Mouse (Mus musculus) large intestine, adult 2 months (tissue): ENCODE measurements at regions not wholly inside any gene's neighbourhood (a gene's known extent, or its start where the extent isn't known, plus 50 kb on each side); places are given as distances from the start of the nearest gene placed in this dataset.

Experiments
- DNase-seq: peaks from one replicate; pipeline ENCODE4 v3.0.0-alpha.2; 2012; ENCODE audit warnings: low read depth, low spot score
- WGBS: fragments of 180-500 bp; shearing (Covaris S2); methylation state at CpG from one replicate; pipeline ENCODE4 v1.1.7; 2018; 5-methylcytosine and 5-hydroxymethylcytosine counted together

GRCm38 (mm10) chr5:73859320-73859719, 208.1 kb downstream of the Spata18 start:
- DNase-seq: peak; percentile 16
- WGBS: 38% methylated on average over 1 of the region's 1 CpGs

GRCm38 (mm10) chr5:73864138-73864761, 204.0 kb downstream of the Usp46 start:
- WGBS: 75% methylated on average over 9 of the region's 9 CpGs
- no peak for DNase-seq

GRCm38 (mm10) chr5:73872641-73873421, 195.4 kb downstream of the Usp46 start:
- WGBS: 83% methylated on average over 9 of the region's 9 CpGs
- DNase-seq: no peak

- WGBS: 88% methylated on average over 1 of the region's 1 CpGs
- no peak for DNase-seq
Measured at GRCm38 (mm10) chr5:73874770-73875169, 193.5 kb downstream of the Usp46 start.

GRCm38 (mm10) chr5:73875847-73876246, 192.4 kb downstream of the Usp46 start:
- no peak for DNase-seq
- 21% methylated on average over 3 of the region's 3 CpGs for WGBS

DNA sequence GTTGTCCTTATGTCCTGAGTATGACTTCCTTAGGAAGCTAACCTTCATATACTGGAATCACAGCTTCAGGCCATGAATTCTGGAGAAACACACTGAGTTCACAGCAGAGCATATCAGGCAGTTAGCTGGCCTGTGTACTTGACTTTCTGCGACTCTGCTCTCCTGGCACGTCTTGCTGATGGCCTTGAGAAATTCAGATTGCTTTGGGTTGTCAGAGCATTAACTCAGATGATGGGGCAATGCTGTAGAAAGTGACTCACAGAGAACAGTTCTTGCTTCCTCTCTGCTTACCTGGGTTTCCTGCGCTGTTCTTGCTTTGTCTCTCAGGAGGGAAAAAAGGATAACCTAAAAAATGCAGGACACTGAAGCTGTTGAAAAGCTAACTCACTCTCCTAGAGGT, 187.3 kb downstream of the Usp46 start:
- no peak for DNase-seq
- WGBS: 69% methylated on average over 3 of the region's 3 CpGs

- DNase-seq: no peak
- 28% methylated on average over 5 of the region's 5 CpGs for WGBS
Measured at GRCm38 (mm10) chr5:73881941-73882340, 186.3 kb downstream of the Usp46 start.

GRCm38 (mm10) chr5:73884998-73885397, 183.2 kb downstream of the Usp46 start:
- DNase-seq: no peak
- WGBS: 74% methylated on average over 12 of the region's 12 CpGs

DNA sequence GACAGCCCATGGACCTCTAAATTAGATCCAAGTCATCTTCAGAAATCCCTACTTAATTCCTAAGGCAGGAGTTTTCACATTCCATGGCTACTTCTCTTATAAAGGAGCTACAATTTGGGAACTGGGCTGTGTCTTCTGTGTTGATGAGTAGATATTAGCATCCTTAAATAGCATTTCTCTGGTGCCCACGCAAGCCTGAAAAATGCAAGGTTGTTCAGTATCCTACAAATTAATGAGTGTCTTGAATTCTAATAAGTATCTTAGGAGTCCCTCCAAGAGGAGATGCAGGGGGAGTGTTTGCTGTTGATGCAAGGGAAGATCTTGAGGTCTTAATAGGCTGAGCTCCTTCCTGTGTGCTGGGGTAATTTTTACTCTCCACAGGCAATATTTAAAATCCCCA, 182.5 kb downstream of the Usp46 start:
- no peak for DNase-seq
- 91% methylated on average over 1 of the region's 1 CpGs for WGBS

DNA sequence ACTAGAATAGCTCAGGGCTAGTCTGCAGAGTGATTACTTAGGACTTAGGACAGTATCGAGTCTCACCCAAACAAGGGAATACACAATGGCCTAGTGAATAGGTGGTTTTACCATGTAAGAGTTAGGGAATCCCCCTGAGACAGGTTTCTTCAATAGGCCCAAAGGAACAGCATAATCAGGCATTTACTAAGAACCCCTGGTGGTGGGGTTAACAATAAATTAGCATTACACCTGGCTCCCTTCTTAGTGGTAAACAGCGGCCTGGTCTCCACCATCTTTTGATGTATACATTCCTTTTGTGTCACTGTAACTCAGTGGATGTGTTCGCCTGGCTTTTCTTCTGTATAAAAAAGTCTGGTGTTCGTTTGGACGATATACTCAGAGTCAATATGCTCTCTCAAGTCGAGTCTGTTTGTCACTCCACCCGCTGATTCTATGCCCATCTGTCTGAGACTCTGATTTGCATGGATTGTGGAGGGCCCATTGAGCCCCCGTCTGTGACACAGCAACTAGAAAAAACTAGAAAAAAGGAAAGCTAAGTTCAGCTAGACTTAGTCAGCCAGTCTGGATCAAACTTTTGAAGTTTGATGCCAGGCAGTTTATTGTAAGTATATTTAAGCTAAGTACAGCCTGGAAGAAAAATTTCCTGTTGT, 180.8 kb downstream of the Usp46 start:
- DNase-seq: no peak
- 89% methylated on average over 8 of the region's 8 CpGs for WGBS

DNA sequence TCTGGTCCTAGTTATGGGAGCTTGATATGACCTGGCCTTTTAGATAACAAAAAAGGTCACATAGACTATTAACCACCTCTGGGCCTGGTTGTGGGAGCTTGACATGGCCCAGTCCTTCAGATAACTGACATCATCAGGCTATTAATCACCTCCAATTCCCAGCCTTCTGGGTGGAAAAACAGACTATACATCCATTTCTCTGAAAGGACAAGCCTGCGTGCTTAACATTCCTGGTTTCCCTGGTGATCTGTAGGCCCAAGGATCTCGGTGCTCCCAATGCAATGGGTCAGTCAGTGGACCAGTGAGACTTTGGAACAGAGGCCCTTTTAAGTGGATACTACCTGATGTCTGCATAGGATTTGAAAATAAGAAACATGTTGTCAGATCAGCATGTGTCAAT, 179.8 kb downstream of the Usp46 start:
- WGBS: 82% methylated on average over 2 of the region's 2 CpGs
- no peak for DNase-seq

DNA sequence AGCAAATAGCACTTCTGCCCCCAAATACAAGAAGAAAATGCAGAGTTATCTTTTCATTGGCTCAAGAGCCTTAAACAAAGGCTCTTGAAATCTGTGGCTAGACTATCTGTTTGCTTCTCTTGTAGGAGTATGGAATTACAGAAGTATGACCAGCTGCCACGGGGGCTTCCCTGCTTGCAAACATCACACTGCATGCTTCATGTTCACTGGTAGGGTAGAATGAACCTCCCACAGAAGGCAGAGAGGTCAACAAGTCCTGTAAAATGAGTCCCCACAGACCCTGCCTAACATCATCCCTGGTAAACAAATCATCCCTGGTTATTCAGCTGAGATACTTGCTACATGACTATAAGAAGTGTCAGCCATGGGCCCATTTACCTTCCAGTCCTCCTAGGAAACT, 178.9 kb downstream of the Usp46 start:
- 55% methylated on average over 1 of the region's 1 CpGs for WGBS
- DNase-seq: no peak

DNA sequence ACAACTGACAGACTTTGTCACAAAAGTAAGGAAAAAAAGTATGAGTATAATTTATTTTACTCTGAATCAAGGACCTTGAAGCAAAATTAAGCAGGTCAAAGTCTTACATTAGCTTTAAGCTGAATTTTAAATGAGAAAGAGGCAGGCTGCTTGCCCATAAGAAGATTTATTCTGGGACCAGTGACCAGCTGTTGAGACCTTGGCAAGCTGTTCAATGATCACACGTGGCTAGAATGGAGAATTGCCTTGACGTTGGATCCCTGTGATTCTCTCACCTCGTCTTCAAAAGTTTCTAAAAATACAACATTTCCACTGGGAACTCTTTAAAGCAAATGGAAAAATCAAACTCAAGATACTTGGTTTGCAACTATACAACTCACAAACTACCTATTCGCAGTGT, 177.3 kb downstream of the Usp46 start:
- WGBS: 76% methylated on average over 4 of the region's 4 CpGs
- no peak for DNase-seq

- no peak for DNase-seq
- 44% methylated on average over 11 of the region's 11 CpGs for WGBS
Measured at GRCm38 (mm10) chr5:73891606-73892005, 176.6 kb downstream of the Usp46 start.

GRCm38 (mm10) chr5:73892440-73893225, 175.6 kb downstream of the Usp46 start:
- DNase-seq: no peak
- WGBS: 57% methylated on average over 4 of the region's 4 CpGs

DNA sequence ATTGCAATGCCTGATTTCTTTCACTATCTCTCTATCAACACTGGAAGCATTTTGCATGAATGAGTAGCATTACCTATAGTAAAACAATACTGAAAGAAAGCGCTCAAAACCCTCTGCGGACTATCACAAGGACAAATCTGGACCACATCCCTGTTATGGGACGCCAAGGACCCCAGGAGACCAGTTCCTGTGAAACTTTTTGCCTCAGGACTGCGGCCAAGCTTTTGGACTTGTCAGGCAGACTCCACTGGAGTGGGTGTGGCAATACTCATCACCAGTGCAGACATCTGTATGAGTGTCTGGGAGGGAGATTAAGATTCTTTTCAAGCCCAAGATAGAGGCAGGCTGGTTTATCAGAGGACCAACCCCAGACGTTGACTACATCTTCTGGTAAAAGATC, 173.0 kb downstream of the Usp46 start:
- DNase-seq: no peak
- 90% methylated on average over 5 of the region's 5 CpGs for WGBS

- DNase-seq: no peak
- 100% methylated on average over 1 of the region's 1 CpGs for WGBS
Measured at GRCm38 (mm10) chr5:73896785-73897184, 171.4 kb downstream of the Usp46 start.

DNA sequence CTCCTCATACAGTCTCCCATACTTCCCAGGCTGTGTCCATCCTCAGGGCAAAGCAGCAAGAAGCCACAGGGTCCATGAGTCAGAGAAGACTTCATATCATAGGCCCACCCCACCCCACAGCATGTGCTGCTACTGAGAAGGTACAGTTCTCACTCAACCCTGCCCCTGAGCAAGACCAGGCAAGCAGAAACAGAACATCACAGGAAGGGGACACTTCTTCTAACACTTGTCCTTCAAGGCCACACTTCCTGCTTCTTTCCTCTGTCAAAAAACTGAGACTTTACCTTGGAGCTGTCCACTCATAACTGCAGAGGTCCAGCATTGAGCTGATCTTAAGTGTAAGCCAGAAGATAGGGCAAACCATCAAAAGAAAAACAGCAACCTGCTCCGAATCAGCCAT, 166.6 kb downstream of the Usp46 start:
- 98% methylated on average over 1 of the region's 1 CpGs for WGBS
- DNase-seq: no peak

- WGBS: 31% methylated on average over 7 of the region's 7 CpGs
Measured at GRCm38 (mm10) chr5:73902470-73903218, 165.6 kb downstream of the Usp46 start.

GRCm38 (mm10) chr5:73903219-73903570, 165.0 kb downstream of the Usp46 start:
- WGBS: 43% methylated on average over 8 of the region's 8 CpGs
- DNase-seq: no peak

More at GRCm38 (mm10) chr5:73902470-73903218, 165.6 kb downstream of the Usp46 start:
- no peak for DNase-seq
